Mouse (Mus musculus) kidney, postnatal 0 days (tissue): ENCODE data around the gene Scarf2. TPM values are rescaled to one million over a fixed set of nuclear protein-coding genes. Genes with fewer than 3 reads are reported as not detected.

Source experiments
- ATAC-seq: fragments of 200-750 bp; cut with Nextera tagmentation; replicated peaks from 2 replicates; pipeline ENCODE4 v1.8.0; 2017; ENCODE audit warnings: low read depth, moderate number of reproducible peaks, moderate TSS enrichment, moderate library complexity; ENCODE audit not compliant: low FRiP score
- DNase-seq: peaks from one replicate; pipeline ENCODE4 v3.0.0-alpha.2; 2016; ENCODE audit warnings: low spot score
- H3K27ac ChIP-seq: fragments of 300-500 bp; sonication (generic); 2 replicates; pipeline ENCODE4 v1.5.1; 2014; ENCODE audit warnings: mild to moderate bottlenecking
- H3K27me3 ChIP-seq: fragments of 300-500 bp; sonication (generic); 2 replicates; pipeline ENCODE4 v1.6.1; 2014; ENCODE audit warnings: low read length, mixed read lengths; ENCODE audit not compliant: insufficient read depth
- H3K36me3 ChIP-seq: fragments of 300-500 bp; sonication (generic); 2 replicates; pipeline ENCODE4 v1.6.1; 2014; ENCODE audit warnings: low read length, mixed read lengths; ENCODE audit not compliant: insufficient read depth
- H3K4me1 ChIP-seq: fragments of 300-500 bp; sonication (generic); replicated peaks from 2 replicates; pipeline ENCODE4 v1.6.1; 2014; ENCODE audit warnings: antibody characterized with exemption, low read length, mixed read lengths; ENCODE audit not compliant: insufficient read depth
- H3K4me2 ChIP-seq: fragments of 300-500 bp; sonication (generic); 2 replicates; pipeline ENCODE4 v1.6.1; 2014; ENCODE audit warnings: mild to moderate bottlenecking, low read length, moderate library complexity, mixed read lengths
- H3K4me3 ChIP-seq: fragments of 300-500 bp; sonication (generic); replicated peaks from 2 replicates; pipeline ENCODE4 v1.5.1; 2014; ENCODE audit warnings: low read depth, low read length
- H3K9ac ChIP-seq: fragments of 300-500 bp; sonication (generic); 2 replicates; pipeline ENCODE4 v1.6.1; 2014; ENCODE audit warnings: low read depth, low read length
- H3K9me3 ChIP-seq: fragments of 300-500 bp; sonication (generic); replicated peaks from 2 replicates; pipeline ENCODE4 v1.6.1; 2016; ENCODE audit warnings: low read length, inconsistent platforms, mixed read lengths
- CTCF ChIP-seq: IDR thresholded peaks from 2 replicates; pipeline ENCODE4 v1.5.1; 2016; ENCODE audit warnings: antibody characterized with exemption, low read depth, mild to moderate bottlenecking, moderate library complexity
- WGBS: fragments of 180-500 bp; shearing (Covaris S2); extraction: QIAGEN DNeasy Blood & Tissue Kit; methylation state at CpG from one replicate; pipeline ENCODE4 v1.1.7; 2014; 5-methylcytosine and 5-hydroxymethylcytosine counted together
- polyA plus RNA-seq: library from polyadenylated mRNA; unstranded; fragments of >200 nt; fragmentation: Nextera tagmentation; extraction: Ambion mirVana; gene quantifications from 2 replicates; pipeline ENCODE4 v1.2.1, GENCODE M21; 2015

Scarf2 gene
- polyA plus RNA-seq, 1 experiment from 2014 or later = 18.7 TPM

GRCm38 (mm10) chr16:17759813-17760321 is 37.2 kb upstream of the Scarf2 start:
- Histone ChIP-seq H3K4me3 (peak overlapping the region; percentile 52), H3K27me3 (no peaks in the 10 kb centered on the region), H3K27ac (peak overlapping the region; percentile 82), H3K4me2 (peak overlapping the region; percentile 87), H3K9me3 (no peaks in the 10 kb centered on the region), H3K36me3 (no peaks in the 10 kb centered on the region), H3K9ac (peak overlapping the region; percentile 77), H3K4me1 (peaks cover 9% of the 10 kb centered on the region)
- no peak for TF ChIP-seq CTCF
- ATAC-seq (peak; percentile 63), DNase-seq (peak; percentile 51)
- WGBS = under 1% methylated on average over 53 of the region's 54 CpGs

GRCm38 (mm10) chr16:17760657-17761056 is 36.4 kb upstream of the Scarf2 start:
- WGBS = 38% methylated on average over 8 of the region's 8 CpGs

GRCm38 (mm10) chr16:17761074-17761473 is 36.0 kb upstream of the Scarf2 start:
- Histone ChIP-seq H3K9ac (no peak overlapping the region), H3K4me3 (no peak overlapping the region), H3K9me3 (no peaks in the 10 kb centered on the region), H3K4me1 (peaks cover 9% of the 10 kb centered on the region), H3K27ac (no peak overlapping the region), H3K27me3 (no peaks in the 10 kb centered on the region), H3K36me3 (peaks cover 4% of the 10 kb centered on the region; the same call in 1 of the 2 replicates), H3K4me2 (peak overlapping the region; percentile 11; the same call in 1 of the 2 replicates)
- DNase-seq (peak; percentile 53), ATAC-seq (no peak)
- no peak for TF ChIP-seq CTCF
- WGBS = 40% methylated on average over 1 of the region's 1 CpGs

More at GRCm38 (mm10) chr16:17760657-17761056, 36.4 kb upstream of the Scarf2 start:
- no peak overlapping the region for H3K27ac ChIP-seq
- no peak overlapping the region for H3K9ac ChIP-seq
- peaks cover 9% of the 10 kb centered on the region for H3K4me1 ChIP-seq
- H3K4me2 ChIP-seq = peak overlapping the region; percentile 87
- no peaks in the 10 kb centered on the region for H3K27me3 ChIP-seq
- H3K36me3 ChIP-seq = no peaks in the 10 kb centered on the region
- H3K4me3 ChIP-seq = peak overlapping the region; percentile 52; the same call in 1 of the 2 replicates
- TF ChIP-seq CTCF = peak; percentile 70
- no peak; the same call in 1 of the 2 replicates for ATAC-seq
- H3K9me3 ChIP-seq = no peaks in the 10 kb centered on the region
- DNase-seq = peak; percentile 80

- H3K36me3 ChIP-seq = peaks cover 12% of the 10 kb centered on the region
- 75% methylated on average over 4 of the region's 4 CpGs for WGBS
- no peaks in the 10 kb centered on the region for H3K9me3 ChIP-seq
- no peak for ATAC-seq
- DNase-seq = peak; percentile 19
- no peak overlapping the region for H3K4me2 ChIP-seq
- H3K4me3 ChIP-seq = no peak overlapping the region
- no peak overlapping the region for H3K9ac ChIP-seq
- H3K4me1 ChIP-seq = peaks cover 9% of the 10 kb centered on the region
- no peak overlapping the region for H3K27ac ChIP-seq
- H3K27me3 ChIP-seq = no peaks in the 10 kb centered on the region
- no peak for TF ChIP-seq CTCF
Observed at GRCm38 (mm10) chr16:17764108-17764511, 33.0 kb upstream of the Scarf2 start.

DNA sequence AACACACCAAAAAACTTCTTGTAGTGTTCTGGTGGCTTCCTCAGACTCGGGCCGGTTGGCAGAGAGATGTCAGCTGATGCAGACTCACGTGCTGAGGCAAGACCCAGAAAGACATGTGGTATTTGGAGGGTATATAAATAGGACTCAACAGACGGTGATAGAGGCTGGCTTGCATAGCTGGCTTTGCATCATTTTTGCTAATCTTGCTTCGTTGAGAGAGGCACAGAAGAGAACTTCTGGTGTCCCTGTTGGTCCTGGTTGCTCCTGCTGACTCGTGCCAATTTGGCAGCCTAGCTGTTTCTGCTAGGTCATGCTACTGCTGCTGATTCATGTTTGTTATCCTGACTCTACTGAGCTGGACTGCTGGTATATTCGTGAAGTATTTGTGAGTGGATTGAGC is 28.2 kb upstream of the Scarf2 start:
- no peak overlapping the region for H3K27ac ChIP-seq
- H3K4me2 ChIP-seq = no peak overlapping the region
- no peaks in the 10 kb centered on the region for H3K4me1 ChIP-seq
- H3K4me3 ChIP-seq = no peak overlapping the region
- DNase-seq (no peak), ATAC-seq (no peak)
- peaks cover 38% of the 10 kb centered on the region for H3K36me3 ChIP-seq
- TF ChIP-seq CTCF = no peak
- H3K27me3 ChIP-seq = no peaks in the 10 kb centered on the region
- no peak overlapping the region for H3K9ac ChIP-seq
- H3K9me3 ChIP-seq = no peaks in the 10 kb centered on the region
- WGBS = 81% methylated on average over 7 of the region's 7 CpGs

GRCm38 (mm10) chr16:17771117-17771865 is 25.8 kb upstream of the Scarf2 start:
- peak; percentile 33 for DNase-seq
- ATAC-seq = no peak
- WGBS = 68% methylated on average over 4 of the region's 4 CpGs
- Histone ChIP-seq H3K4me1 (no peaks in the 10 kb centered on the region), H3K4me3 (no peak overlapping the region), H3K9ac (no peak overlapping the region), H3K27ac (no peak overlapping the region), H3K4me2 (no peak overlapping the region), H3K9me3 (no peaks in the 10 kb centered on the region), H3K36me3 (peaks cover 37% of the 10 kb centered on the region), H3K27me3 (no peaks in the 10 kb centered on the region)
- TF ChIP-seq CTCF = peak; percentile 66
